Mouse (Mus musculus): ENCODE measurements around the gene Il2. TPM values are rescaled to one million over a fixed set of nuclear protein-coding genes. Genes with fewer than 3 reads are reported as not detected.

Il2 gene
- 2.6 TPM for polyA plus RNA-seq (2017; shearing (Covaris generic))

GRCm38 (mm10) chr3:37125655-37126054, at the start of gene Il2:
Gene Il2, minus strand, starts transcription at chr3:37125959.

Other genes with a start within 250 kb of the Il2 start
- gene Adad1, start 62.4 kb downstream of the Il2 start, polyA plus RNA-seq (2017; shearing (Covaris generic)) = not detected
- 7.0 TPM for gene Il21, start 106.7 kb upstream of the Il2 start, polyA plus RNA-seq (2017; shearing (Covaris generic))
- gene Bbs12, start 186.6 kb upstream of the Il2 start, polyA plus RNA-seq (2017; shearing (Covaris generic)) = 1.1 TPM
- not detected for gene Cetn4, start 186.7 kb upstream of the Il2 start, polyA plus RNA-seq (2017; shearing (Covaris generic))
- gene Fgf2, start 222.4 kb upstream of the Il2 start, polyA plus RNA-seq (2017; shearing (Covaris generic)) = 0.51 TPM

Measured in effector memory CD4-positive, alpha-beta T cell, adult 7 months (primary cell).